Mouse (Mus musculus): ENCODE measurements around the gene Gm20931. TPM values are rescaled to one million over a fixed set of nuclear protein-coding genes. Genes with fewer than 3 reads are reported as not detected.
"Not testable (repeated sequence)": the region's sequence is repeated elsewhere in the genome, so short reads cannot be mapped to it uniquely, and the experiment has no call there.

Gene Gm20931
- polyA plus RNA-seq (2016; fragmentation: Nextera tagmentation; extraction: Ambion mirVana): not detected in 2 replicates

DNA sequence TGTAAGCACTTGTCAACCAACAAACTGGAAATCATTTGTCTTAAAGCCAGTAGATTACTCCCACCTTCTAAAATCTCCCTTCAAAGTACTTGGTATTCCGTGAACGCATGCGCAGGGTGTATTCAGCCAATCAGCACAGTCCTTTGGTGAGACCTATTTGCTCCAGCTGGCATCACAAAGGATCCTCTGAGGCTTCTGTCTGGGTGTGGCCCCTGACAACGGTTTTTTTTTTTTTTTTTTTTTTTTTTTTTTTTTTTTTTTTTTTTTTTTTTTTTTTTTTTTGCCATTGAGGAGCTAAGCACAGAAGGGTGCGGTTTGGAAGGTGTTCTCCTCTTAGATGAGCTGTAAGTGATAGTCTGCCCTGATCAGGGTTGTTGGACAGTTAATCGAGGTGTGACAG, at the start of gene Gm20931:
Gene Gm20931, plus strand, starts transcription at position 301 of the 400 bp plus-strand sequence.
- H3K27me3 ChIP-seq (ENCODE audit: insufficient read depth, poor library complexity, severe bottlenecking); H3K4me3 ChIP-seq: not testable (repeated sequence)
- no CpG with 5 or more reads among the region's 6 CpGs for WGBS

More for the DNA sequence above, at the start of gene Gm20931:
- DNase-seq (ENCODE audit: low spot score); H3K4me1 ChIP-seq; H3K27ac ChIP-seq; H3K36me3 ChIP-seq; H3K9me3 ChIP-seq: not testable (repeated sequence)
